8 mouse cellular contexts compared by ENCODE assay signal in the genomic region with DNA sequence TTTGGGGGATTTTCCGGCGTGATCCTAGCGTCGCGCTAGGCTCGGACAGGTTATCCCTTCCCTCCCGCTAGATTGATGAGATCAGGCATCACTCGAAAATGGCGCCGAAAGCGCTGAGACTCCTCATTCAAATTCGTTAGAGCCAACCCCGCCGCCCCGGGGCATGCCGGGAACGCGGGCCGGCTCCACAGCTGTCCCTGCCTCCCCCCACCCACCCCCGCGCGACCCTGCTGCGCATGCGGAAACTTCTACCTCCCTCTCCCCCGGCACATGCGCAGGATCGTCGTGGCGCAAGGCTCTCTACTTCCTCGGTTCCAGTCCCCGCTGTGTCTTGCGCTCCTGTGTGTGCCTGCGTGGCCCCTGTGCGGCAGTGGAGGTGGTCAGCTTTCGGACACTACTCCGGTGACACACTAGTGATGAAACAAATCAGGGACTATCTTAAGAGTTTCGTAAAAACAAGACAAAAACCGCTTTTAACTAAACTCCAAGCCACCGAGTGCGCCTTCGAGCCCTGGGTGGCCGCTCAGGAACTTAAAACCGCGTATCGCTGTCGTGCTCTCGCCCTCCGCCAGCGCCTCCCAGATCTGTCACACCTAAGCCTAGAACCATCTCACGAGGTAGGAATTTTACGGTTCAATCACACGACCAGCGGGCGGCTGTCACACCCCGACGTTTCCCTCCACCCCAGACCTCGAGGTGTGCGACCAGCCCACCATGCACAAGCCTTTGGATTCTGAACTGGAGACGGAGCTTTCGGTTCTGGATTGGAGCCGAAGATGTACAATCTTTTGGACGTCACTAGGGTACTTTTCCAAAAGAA. TPM values are rescaled to one million over a fixed set of nuclear protein-coding genes. Genes with fewer than 3 reads are reported as not detected.
DNase-seq lines count a peak whose midpoint lies in the region; ATAC-seq lines count a peak whose summit lies in the region.

No protein-coding gene starts in this region.

- intact Hi-C loops in left cerebral cortex, postnatal 10 days (cut with DNase I), result loop anchor here (1.0 to 5.0 kb wide), 2 partner anchors 34 to 92 kb away; partner anchors contain the start of gene Spryd7

- peak; percentile 81 for ATAC-seq in inflammation-experienced regulatory T-cells, adult 6 months
- ATAC-seq in megakaryocyte-erythroid progenitor cell, adult 5-6 weeks (replicated peaks; ENCODE audit: low FRiP score, low TSS enrichment, poor library complexity, severe bottlenecking), result peak; percentile 88

- peak; percentile 98 for DNase-seq in adipocyte (ENCODE audit: low spot score)
- peak; percentile 97 for DNase-seq in embryo, embryonic 10 days (ENCODE audit: low spot score)
- DNase-seq in gastrocnemius, postnatal 10 days, result peak; percentile 97
- DNase-seq in left cerebral cortex, postnatal 10 days (ENCODE audit: extremely low spot score in 1 of 2, low spot score in 2 of 2), result peak; percentile 95 to 98
- DNase-seq in right cerebral cortex, postnatal 25 days, result peak; percentile 92
- peak; percentile 95 to 96 for DNase-seq in urinary bladder, postnatal 4 days (ENCODE audit: low spot score in 2 of 2)

RNA-seq across cellular contexts. Expression of gene Kcnrg, which starts 41.6 kb away (rescaled TPM):
- under 1 TPM; 0.40 to 0.43 TPM for total RNA-seq in gastrocnemius, postnatal 10 days (2021)
- under 1 TPM; 0.60 to 0.98 (median 0.91) TPM for polyA plus RNA-seq in inflammation-experienced regulatory T-cells, adult 6 months (2017; shearing (Covaris generic))
- total RNA-seq in left cerebral cortex, postnatal 10 days (2021), result 1 to 10 TPM; 1.2 to 1.5 TPM
- 0.82 TPM in 1 of 2 replicates, not detected in the other for total RNA-seq in megakaryocyte-erythroid progenitor cell, adult 5-6 weeks (2014; fragmentation: Nextera tagmentation)
- total RNA-seq in megakaryocyte-erythroid progenitor cell, adult 5-6 weeks (2017), result 0.65 TPM in 1 of 2 replicates, not detected in the other

RNA-seq across cellular contexts. Expression of gene Trim13, which starts 50.8 kb away (rescaled TPM):
- 10 to 100 TPM; 18.8 to 21.7 TPM for total RNA-seq in gastrocnemius, postnatal 10 days (2021)
- 1 to 10 TPM; 4.0 to 8.2 (median 8.0) TPM for polyA plus RNA-seq in inflammation-experienced regulatory T-cells, adult 6 months (2017; shearing (Covaris generic))
- total RNA-seq in left cerebral cortex, postnatal 10 days (2021), result 10 to 100 TPM; 14.9 to 15.2 TPM
- total RNA-seq in megakaryocyte-erythroid progenitor cell, adult 5-6 weeks (2014; fragmentation: Nextera tagmentation), result 7.2 and 14.8 TPM in 2 replicates
- total RNA-seq in megakaryocyte-erythroid progenitor cell, adult 5-6 weeks (2017), result 21.1 and 28.5 TPM in 2 replicates

Comparison
In these comparisons a context has a peak if more than half of its experiments do, and no peak if none do; other contexts are left out.
1. Peak in every context shown above with its lines: DNase-seq and ATAC-seq.